Mouse (Mus musculus) liver, adult 2 months (tissue): ENCODE results near the gene Smc1b. TPM values are rescaled to one million over a fixed set of nuclear protein-coding genes. Genes with fewer than 3 reads are reported as not detected.

Source experiments
- DNase-seq: peaks from one replicate; pipeline ENCODE4 v3.0.0-alpha.2; 2011; ENCODE audit warnings: low read depth, low spot score; ENCODE audit errors: extremely low read depth
- H3K27ac ChIP-seq: fragments of 200-500 bp; replicated peaks from 2 replicates; pipeline ENCODE4 v1.5.1; 2012; ENCODE audit warnings: low read depth, mild to moderate bottlenecking, control low read depth, inconsistent platforms, low read length; ENCODE audit not compliant: insufficient read depth
- H3K27me3 ChIP-seq: fragments of 200-500 bp; 2 replicates; pipeline ENCODE4 v1.6.1; 2012; ENCODE audit warnings: mild to moderate bottlenecking, moderate library complexity, low read length, inconsistent platforms; ENCODE audit not compliant: control insufficient read depth, insufficient read depth
- H3K36me3 ChIP-seq: fragments of 200-500 bp; 2 replicates; pipeline ENCODE4 v1.6.1; 2012; ENCODE audit warnings: low read length, inconsistent platforms; ENCODE audit not compliant: control insufficient read depth, insufficient read depth
- H3K4me1 ChIP-seq: fragments of 200-500 bp; 2 replicates; pipeline ENCODE4 v1.6.1; 2011; ENCODE audit warnings: low read length; ENCODE audit not compliant: control insufficient read depth, insufficient read depth
- H3K4me3 ChIP-seq: fragments of 200-500 bp; 2 replicates; pipeline ENCODE4 v1.5.1; 2011; ENCODE audit warnings: low read depth, mild to moderate bottlenecking, control low read depth, low read length, moderate library complexity; ENCODE audit not compliant: insufficient read depth
- H3K79me2 ChIP-seq: fragments of 200-500 bp; 2 replicates; pipeline ENCODE4 v1.6.1; 2012; ENCODE audit warnings: inconsistent platforms, mild to moderate bottlenecking, low read length, moderate library complexity; ENCODE audit not compliant: control insufficient read depth, insufficient read depth
- H3K9ac ChIP-seq: fragments of 200-500 bp; 2 replicates; pipeline ENCODE4 v1.6.1; 2012; ENCODE audit warnings: low read depth, mild to moderate bottlenecking, control low read depth, inconsistent platforms, low read length
- CTCF ChIP-seq: fragments of 200-500 bp; IDR thresholded peaks from 2 replicates; pipeline ENCODE4 v1.5.1; 2011; ENCODE audit warnings: low read depth, low read length, control low read depth
- POLR2A ChIP-seq: fragments of 200-500 bp; IDR thresholded peaks from 2 replicates; pipeline ENCODE4 v1.6.1; 2011; ENCODE audit warnings: low read length, control low read depth; ENCODE audit not compliant: insufficient read depth; ENCODE audit errors: extremely low read depth
- whole genome bisulfite sequencing: fragments of 180-500 bp; shearing (Covaris S2); methylation state at CpG from one replicate; pipeline ENCODE4 v1.1.7; 2018; 5-methylcytosine and 5-hydroxymethylcytosine counted together
- polyA plus RNA-seq: library from polyadenylated mRNA; depleted of rRNA; stranded (reverse); fragments of >200 nt; gene quantifications from 2 replicates; pipeline ENCODE4 v1.2.3, GENCODE M21; 2012
- total RNA-seq: library from RNA; depleted of rRNA; stranded (reverse); fragments of >200 nt; gene quantifications from 2 replicates; pipeline ENCODE4 v1.2.3, GENCODE M21; 2014

Gene Smc1b
- total and polyA plus RNA-seq, 2 experiments, result 0.01 to 2.5 TPM

DNA sequence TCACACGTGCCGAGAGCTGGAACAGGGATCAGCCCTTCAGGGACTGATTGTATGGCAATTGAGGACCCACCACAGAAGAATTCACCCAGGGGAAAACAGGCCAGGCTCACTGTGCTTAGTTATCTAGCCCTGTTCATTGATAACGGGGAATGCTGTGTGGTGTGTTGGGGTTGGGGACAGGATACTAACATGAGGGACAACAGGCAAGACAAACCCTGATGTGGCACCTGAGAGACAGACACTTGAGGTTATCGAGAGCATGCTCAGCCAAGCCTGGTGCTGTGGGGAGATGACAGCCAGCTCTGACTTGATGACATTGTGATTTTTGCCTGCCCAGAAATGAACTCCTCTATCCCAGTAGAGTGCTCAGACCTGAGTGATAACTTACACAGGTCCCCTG lies 24.4 kb upstream of the Smc1b start:
- Histone ChIP-seq H3K4me3 (no peak overlapping the region), H3K79me2 (no peaks in the 10 kb centered on the region)
- TF ChIP-seq CTCF (no peak), POLR2A (no peak)

DNA sequence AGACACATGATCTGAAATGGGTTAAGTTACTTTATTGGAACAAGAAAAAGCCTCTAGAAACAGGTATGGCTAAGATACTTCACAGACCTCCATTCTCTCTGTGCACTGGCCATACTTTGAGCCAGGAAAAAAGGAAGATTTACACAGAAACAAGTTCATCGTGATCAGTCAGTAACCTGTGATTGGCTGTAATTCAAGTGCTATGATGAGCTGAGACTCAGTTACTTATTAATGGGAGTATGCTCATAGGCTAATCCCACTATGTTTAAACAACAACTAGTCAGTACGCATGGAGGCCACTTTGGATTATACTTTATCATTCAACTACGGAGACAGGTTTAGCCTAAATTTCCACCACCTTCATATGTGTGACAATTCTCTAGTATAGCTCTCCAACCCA lies 22.3 kb upstream of the Smc1b start:
- H3K79me2 ChIP-seq, result no peaks in the 10 kb centered on the region
- no peaks in the 10 kb centered on the region for H3K36me3 ChIP-seq
- DNase-seq, result peak; percentile 90
- H3K27me3 ChIP-seq, result no peaks in the 10 kb centered on the region
- WGBS, result 30% methylated on average over 3 of the region's 3 CpGs
- TF ChIP-seq POLR2A (no peak), CTCF (no peak)
- no peak overlapping the region for H3K9ac ChIP-seq
- H3K4me1 ChIP-seq, result 0 out of 2 replicates have a peak, but pooled peaks cover 1% of the 10 kb centered on the region
- H3K4me3 ChIP-seq, result no peak overlapping the region
- no peak overlapping the region for H3K27ac ChIP-seq

More for the DNA sequence above, 24.4 kb upstream of the Smc1b start:
- Histone ChIP-seq H3K27me3 (no peaks in the 10 kb centered on the region), H3K9ac (no peak overlapping the region), H3K36me3 (no peaks in the 10 kb centered on the region), H3K27ac (no peak overlapping the region), H3K4me1 (0 out of 2 replicates have a peak, but pooled peaks cover 1% of the 10 kb centered on the region)
- no peak for DNase-seq
- WGBS, result 76% methylated on average over 4 of the region's 4 CpGs

DNA sequence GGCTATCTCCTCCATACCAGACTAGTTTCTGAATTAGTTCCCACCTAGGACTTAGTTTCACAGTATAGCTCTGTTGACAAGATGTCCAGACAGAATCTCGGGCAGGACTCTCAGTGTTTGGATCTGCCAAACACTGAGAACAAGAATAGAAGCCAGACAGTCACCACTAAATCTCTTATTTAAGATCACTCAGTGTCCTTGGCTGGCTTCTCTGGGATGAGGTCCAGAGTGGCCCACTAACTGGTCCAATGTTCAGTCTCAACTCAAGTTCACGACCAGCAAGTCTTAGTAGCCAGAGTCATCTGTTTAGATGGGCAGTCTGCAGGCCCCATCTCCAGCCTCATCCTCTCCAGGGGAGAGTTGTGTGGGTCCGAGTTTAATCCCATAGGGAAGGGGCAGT lies 20.8 kb upstream of the Smc1b start:
- 34% methylated on average over 3 of the region's 3 CpGs for WGBS
- Histone ChIP-seq H3K4me3 (no peak overlapping the region), H3K27ac (no peak overlapping the region), H3K9ac (no peak overlapping the region), H3K4me1 (0 out of 2 replicates have a peak, but pooled peaks cover 1% of the 10 kb centered on the region), H3K36me3 (no peaks in the 10 kb centered on the region), H3K79me2 (no peaks in the 10 kb centered on the region), H3K27me3 (no peaks in the 10 kb centered on the region)
- TF ChIP-seq CTCF, result no peak
- no peak for TF ChIP-seq POLR2A
- peak; percentile 60 for DNase-seq

DNA sequence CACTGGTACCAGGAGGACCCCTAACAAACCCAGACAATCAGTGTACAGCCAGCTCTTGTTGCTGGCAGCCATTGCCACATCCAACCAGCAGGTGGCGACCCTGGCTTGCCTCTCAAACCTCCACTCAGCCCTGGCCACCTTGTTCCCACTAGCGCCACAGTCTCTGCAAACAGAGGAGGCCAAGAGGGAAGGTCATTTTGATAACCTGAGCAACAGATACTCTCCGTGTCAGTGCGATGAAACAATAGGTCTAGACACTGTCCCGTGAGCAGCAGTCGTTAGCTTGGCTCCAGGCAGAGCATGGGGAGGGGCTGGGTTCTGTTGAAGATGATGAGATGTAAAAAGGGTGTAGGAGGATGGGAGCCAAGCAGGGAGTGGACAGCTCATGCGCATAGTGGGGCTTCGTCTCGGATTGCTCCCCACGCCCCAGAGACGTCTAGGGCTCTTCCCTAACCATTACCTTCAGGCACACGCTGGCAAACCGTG lies 19.7 kb upstream of the Smc1b start:
- H3K4me3 ChIP-seq, result no peak overlapping the region
- TF ChIP-seq POLR2A (no peak), CTCF (peak; percentile 98)

GRCm38 (mm10) chr15:85144249-85144648 lies 12.5 kb upstream of the Smc1b start:
- 93% methylated on average over 5 of the region's 5 CpGs for WGBS
- no peaks in the 10 kb centered on the region for H3K27me3 ChIP-seq
- no peaks in the 10 kb centered on the region for H3K79me2 ChIP-seq
- DNase-seq, result no peak
- H3K4me1 ChIP-seq, result no peaks in the 10 kb centered on the region
- H3K9ac ChIP-seq, result no peak overlapping the region
- no peaks in the 10 kb centered on the region for H3K36me3 ChIP-seq
- H3K4me3 ChIP-seq, result no peak overlapping the region
- TF ChIP-seq CTCF, result no peak
- no peak for TF ChIP-seq POLR2A
- no peak overlapping the region for H3K27ac ChIP-seq

More for the DNA sequence above, 19.7 kb upstream of the Smc1b start:
- 24% methylated on average over 13 of the region's 13 CpGs for WGBS
- H3K27me3 ChIP-seq, result no peaks in the 10 kb centered on the region
- no peaks in the 10 kb centered on the region for H3K79me2 ChIP-seq
- 0 out of 2 replicates have a peak, but pooled peaks cover 1% of the 10 kb centered on the region for H3K4me1 ChIP-seq
- H3K9ac ChIP-seq, result no peak overlapping the region
- peak; percentile 58 for DNase-seq
- no peaks in the 10 kb centered on the region for H3K36me3 ChIP-seq
- H3K27ac ChIP-seq, result no peak overlapping the region

- H3K27ac ChIP-seq, result no peak overlapping the region
- WGBS, result 97% methylated on average over 1 of the region's 1 CpGs
- H3K9ac ChIP-seq, result no peak overlapping the region
- no peaks in the 10 kb centered on the region for H3K79me2 ChIP-seq
- H3K4me3 ChIP-seq, result no peak overlapping the region
- no peak for DNase-seq
- no peaks in the 10 kb centered on the region for H3K4me1 ChIP-seq
- TF ChIP-seq CTCF (peak; percentile 26; the same call in 1 of the 2 replicates), POLR2A (no peak)
- H3K36me3 ChIP-seq, result no peaks in the 10 kb centered on the region
- H3K27me3 ChIP-seq, result no peaks in the 10 kb centered on the region
These were observed 12.0 kb upstream of the Smc1b start for GRCm38 (mm10) chr15:85143747-85144146.
